Mouse (Mus musculus): ENCODE measurements at regions not wholly inside any gene's neighbourhood (a gene's known extent, or its start where the extent isn't known, plus 50 kb on each side); places are given as distances from the start of the nearest gene placed in this dataset.

DNA sequence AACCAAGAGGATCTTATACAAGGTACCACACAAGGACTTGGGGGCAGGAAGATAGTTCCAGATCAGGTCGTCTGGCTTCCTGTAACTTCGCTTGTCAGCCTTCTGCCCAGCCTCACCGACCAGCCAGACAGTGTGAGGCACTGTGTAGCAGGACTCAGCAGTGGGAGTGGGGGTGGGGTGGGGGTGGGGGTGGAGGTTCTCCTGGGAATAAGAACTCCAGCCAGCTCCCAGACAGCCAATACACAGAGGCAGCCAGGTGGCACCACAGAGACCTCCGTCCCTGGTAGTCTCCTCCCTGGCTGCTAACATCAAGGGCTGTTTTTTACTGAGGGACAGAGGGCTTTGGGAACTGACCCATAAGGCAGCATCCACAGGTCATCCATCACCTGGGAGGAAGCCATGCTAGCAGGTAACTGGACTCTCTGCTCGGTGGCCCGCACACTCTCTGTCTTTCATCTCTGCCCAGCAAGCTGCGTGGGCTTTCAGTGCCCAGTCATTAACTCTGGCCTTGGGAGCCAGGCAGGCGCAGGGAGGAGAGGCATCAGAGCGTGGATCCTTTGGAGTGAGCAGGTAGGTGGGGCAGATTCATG, 60.3 kb upstream of the Wnt4 start:
- H3K27me3 ChIP-seq (replicated peaks): peaks cover 48% of the 10 kb centered on the region

DNA sequence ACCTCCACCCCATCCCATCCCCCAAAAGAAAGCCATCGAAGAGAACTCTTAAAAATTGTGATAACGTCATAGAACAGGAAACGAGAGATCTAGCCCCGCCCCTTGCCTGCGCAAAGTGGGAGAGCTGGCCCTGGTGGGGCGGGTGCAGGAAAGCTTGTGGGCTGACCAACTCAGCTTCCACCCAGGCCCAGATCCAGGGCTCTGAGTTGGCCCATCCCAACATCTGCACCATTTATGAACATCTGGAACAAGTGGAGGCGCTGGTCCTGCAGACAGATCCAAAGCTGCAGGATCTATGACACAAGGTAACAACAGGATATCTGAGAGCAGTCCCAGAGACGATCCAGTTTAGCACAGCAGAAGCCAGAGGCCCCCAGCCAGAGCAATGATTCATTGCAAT, 62.7 kb upstream of the Wnt4 start:
- Histone ChIP-seq H3K27me3 (replicated peaks) (peaks cover 65% of the 10 kb centered on the region), H3K9me3 (peaks cover 3% of the 10 kb centered on the region), H3K36me3 (replicated peaks; ENCODE audit: low read length) (no peaks in the 10 kb centered on the region), H3K4me1 (peaks cover 16% of the 10 kb centered on the region), H3K4me3 (replicated peaks) (no peak overlapping the region)
- TF ChIP-seq FLI1 (IDR thresholded peaks at IDR 0.05; ENCODE audit: low read length) (no peak), GATA1 (IDR thresholded peaks at IDR 0.05; ENCODE audit: borderline replicate concordance, low read length) (no peak)

More for the DNA sequence above, 60.3 kb upstream of the Wnt4 start:
- no peak overlapping the region for H3K4me3 ChIP-seq (replicated peaks)
- peaks cover 16% of the 10 kb centered on the region for H3K4me1 ChIP-seq
- TF ChIP-seq GATA1 (IDR thresholded peaks at IDR 0.05; ENCODE audit: borderline replicate concordance, low read length) (no peak), FLI1 (IDR thresholded peaks at IDR 0.05; ENCODE audit: low read length) (no peak)
- peaks cover 14% of the 10 kb centered on the region for H3K9me3 ChIP-seq
- H3K36me3 ChIP-seq (replicated peaks; ENCODE audit: low read length): no peaks in the 10 kb centered on the region

GRCm38 (mm10) chr4:137212846-137213245, 64.4 kb upstream of the Wnt4 start:
- peak overlapping the region; percentile 46 for H3K4me3 ChIP-seq (replicated peaks)
- no peak for TF ChIP-seq GATA1 (IDR thresholded peaks at IDR 0.05; ENCODE audit: borderline replicate concordance, low read length)
- H3K36me3 ChIP-seq (replicated peaks; ENCODE audit: low read length): no peaks in the 10 kb centered on the region
- peaks cover 6% of the 10 kb centered on the region for H3K9me3 ChIP-seq
- H3K4me1 ChIP-seq: peaks cover 16% of the 10 kb centered on the region
- H3K27me3 ChIP-seq (replicated peaks): peaks cover 77% of the 10 kb centered on the region

DNA sequence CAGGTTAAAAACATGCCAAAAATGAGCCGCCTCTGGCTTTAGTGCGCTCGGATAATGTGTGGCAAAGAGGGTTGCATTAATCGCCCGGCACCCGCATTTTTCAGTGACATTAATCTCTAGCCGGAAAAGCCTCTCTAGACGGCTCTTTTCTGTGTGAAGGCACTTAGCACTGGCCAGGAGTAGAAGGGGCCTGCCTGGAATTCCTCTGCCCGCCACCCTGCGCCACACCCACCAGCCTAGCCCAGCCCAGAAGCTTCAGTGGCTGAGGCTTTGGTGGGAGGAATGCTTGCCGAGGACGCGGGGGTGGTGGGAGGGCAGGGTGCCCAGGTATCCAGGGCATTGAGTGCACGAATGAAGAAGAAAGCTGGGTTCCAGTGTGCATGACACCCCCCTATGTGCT, 65.2 kb upstream of the Wnt4 start:
- no peak for TF ChIP-seq FLI1 (IDR thresholded peaks at IDR 0.05; ENCODE audit: low read length)
- no peak for TF ChIP-seq GATA1 (IDR thresholded peaks at IDR 0.05; ENCODE audit: borderline replicate concordance, low read length)
- Histone ChIP-seq H3K36me3 (replicated peaks; ENCODE audit: low read length) (no peaks in the 10 kb centered on the region), H3K9me3 (peaks cover 6% of the 10 kb centered on the region), H3K4me1 (peaks cover 16% of the 10 kb centered on the region), H3K27me3 (replicated peaks) (peaks cover 79% of the 10 kb centered on the region), H3K4me3 (replicated peaks) (peak overlapping the region; percentile 50)

DNA sequence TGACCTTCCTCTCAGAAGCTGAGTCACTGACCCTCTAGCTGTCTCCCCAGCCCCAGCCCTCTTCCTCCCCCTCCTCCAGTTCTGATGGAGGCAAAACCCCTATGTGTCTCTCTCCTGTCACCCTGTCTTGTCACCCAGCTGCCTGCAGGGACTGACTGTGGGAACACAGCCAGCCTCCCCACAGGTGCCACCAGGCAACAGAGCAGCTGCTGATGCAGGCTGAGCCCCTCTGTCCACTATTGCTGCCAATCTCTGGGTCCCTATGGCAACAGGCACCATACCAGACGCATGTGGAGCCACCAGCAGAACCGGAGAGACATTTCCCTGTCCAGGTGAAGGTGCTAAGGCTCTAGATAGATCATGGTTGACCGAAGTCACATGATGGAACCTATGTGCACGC, 66.0 kb upstream of the Wnt4 start:
- H3K4me1 ChIP-seq: peaks cover 16% of the 10 kb centered on the region
- peaks cover 79% of the 10 kb centered on the region for H3K27me3 ChIP-seq (replicated peaks)
- no peak overlapping the region for H3K4me3 ChIP-seq (replicated peaks)
- no peak for TF ChIP-seq GATA1 (IDR thresholded peaks at IDR 0.05; ENCODE audit: borderline replicate concordance, low read length)
- TF ChIP-seq FLI1 (IDR thresholded peaks at IDR 0.05; ENCODE audit: low read length): no peak
- H3K36me3 ChIP-seq (replicated peaks; ENCODE audit: low read length): no peaks in the 10 kb centered on the region
- peaks cover 6% of the 10 kb centered on the region for H3K9me3 ChIP-seq

DNA sequence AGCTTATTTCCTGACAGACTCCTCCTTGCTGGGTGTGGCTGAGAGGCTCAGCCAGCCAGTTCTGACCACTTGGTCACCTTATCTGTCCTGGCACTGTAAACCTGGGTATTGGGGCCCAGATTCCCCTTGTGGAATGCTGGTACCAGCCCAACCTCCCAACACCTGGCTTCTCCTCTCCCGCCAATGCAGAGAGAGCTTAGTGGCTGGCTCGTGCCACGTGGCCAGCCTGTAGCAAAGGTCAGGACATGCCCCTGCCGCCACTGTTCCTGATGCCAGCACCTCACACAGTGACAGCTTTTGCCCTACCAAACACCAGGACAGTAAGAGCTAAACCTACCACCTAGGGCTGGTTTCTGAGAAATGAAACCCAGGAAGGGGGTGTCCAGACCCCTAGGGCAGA, 66.8 kb upstream of the Wnt4 start:
- Histone ChIP-seq H3K4me3 (replicated peaks) (no peak overlapping the region), H3K27me3 (replicated peaks) (peaks cover 83% of the 10 kb centered on the region)

GRCm38 (mm10) chr4:137200968-137201367, 76.3 kb upstream of the Wnt4 start:
- peaks cover 10% of the 10 kb centered on the region; the same call in 1 of the 2 replicates for H3K9me3 ChIP-seq
- H3K36me3 ChIP-seq (replicated peaks; ENCODE audit: low read length): no peaks in the 10 kb centered on the region
- H3K27me3 ChIP-seq (replicated peaks): peaks cover 83% of the 10 kb centered on the region
- no peak overlapping the region for H3K4me3 ChIP-seq (replicated peaks)
- H3K4me1 ChIP-seq: no peaks in the 10 kb centered on the region
- TF ChIP-seq FLI1 (IDR thresholded peaks at IDR 0.05; ENCODE audit: low read length): no peak
- no peak for TF ChIP-seq GATA1 (IDR thresholded peaks at IDR 0.05; ENCODE audit: borderline replicate concordance, low read length)

More for the DNA sequence above, 66.8 kb upstream of the Wnt4 start:
- H3K4me1 ChIP-seq: peaks cover 16% of the 10 kb centered on the region
- TF ChIP-seq GATA1 (IDR thresholded peaks at IDR 0.05; ENCODE audit: borderline replicate concordance, low read length) (no peak), FLI1 (IDR thresholded peaks at IDR 0.05; ENCODE audit: low read length) (no peak)
- peaks cover 6% of the 10 kb centered on the region for H3K9me3 ChIP-seq
- no peaks in the 10 kb centered on the region for H3K36me3 ChIP-seq (replicated peaks; ENCODE audit: low read length)

DNA sequence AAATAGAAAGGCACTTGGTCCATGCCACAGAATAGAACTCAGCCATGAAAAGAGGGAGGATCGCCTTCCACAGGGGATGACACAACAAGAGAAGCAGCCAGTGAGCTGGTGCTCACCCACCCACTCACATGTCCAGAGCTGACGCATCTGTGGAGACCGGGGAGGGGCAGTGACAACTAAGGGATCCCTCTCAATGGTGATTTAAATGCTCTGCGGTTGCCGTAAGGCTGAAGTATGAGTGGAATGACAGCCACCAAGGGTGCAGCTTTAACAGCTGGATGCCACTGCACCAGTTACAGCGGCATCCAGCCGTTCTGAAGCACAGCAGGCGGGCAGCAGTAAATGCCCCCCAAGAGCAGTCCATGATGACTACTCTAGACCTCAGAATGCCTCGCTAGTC, 76.9 kb upstream of the Wnt4 start:
- no peak overlapping the region for H3K4me3 ChIP-seq (replicated peaks)
- H3K9me3 ChIP-seq: peaks cover 10% of the 10 kb centered on the region; the same call in 1 of the 2 replicates
- no peaks in the 10 kb centered on the region for H3K4me1 ChIP-seq
- no peaks in the 10 kb centered on the region for H3K36me3 ChIP-seq (replicated peaks; ENCODE audit: low read length)
- peaks cover 83% of the 10 kb centered on the region for H3K27me3 ChIP-seq (replicated peaks)
- TF ChIP-seq GATA1 (IDR thresholded peaks at IDR 0.05; ENCODE audit: borderline replicate concordance, low read length) (no peak), FLI1 (IDR thresholded peaks at IDR 0.05; ENCODE audit: low read length) (no peak)

DNA sequence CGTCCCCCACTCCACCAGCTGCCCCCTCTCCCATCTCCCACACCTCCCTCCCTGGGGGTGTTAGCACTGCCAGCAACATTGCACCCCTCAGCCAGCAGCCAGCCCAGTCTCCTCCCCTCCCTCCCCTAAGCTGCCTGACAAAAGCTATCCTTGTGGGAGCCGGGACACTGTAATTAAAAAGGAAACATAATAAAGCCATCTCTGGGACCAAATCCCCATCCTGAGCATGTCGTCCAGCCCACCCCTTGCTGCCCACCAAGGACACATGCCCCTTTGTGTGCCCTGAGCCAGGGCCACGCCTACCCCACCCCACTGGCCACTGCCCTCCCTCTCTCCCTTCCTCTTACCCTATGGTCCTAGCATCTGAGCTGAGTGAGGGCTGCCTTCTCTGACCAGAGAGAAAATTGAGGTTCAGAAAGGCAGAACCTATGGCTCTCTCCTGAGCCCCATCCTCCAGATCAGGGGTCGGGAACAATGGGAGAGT, 80.8 kb upstream of the Wnt4 start:
- H3K9me3 ChIP-seq: no peaks in the 10 kb centered on the region
- no peaks in the 10 kb centered on the region for H3K36me3 ChIP-seq (replicated peaks; ENCODE audit: low read length)
- peaks cover 86% of the 10 kb centered on the region for H3K27me3 ChIP-seq (replicated peaks)
- no peaks in the 10 kb centered on the region for H3K4me1 ChIP-seq
- no peak for TF ChIP-seq FLI1 (IDR thresholded peaks at IDR 0.05; ENCODE audit: low read length)
- no peak for TF ChIP-seq GATA1 (IDR thresholded peaks at IDR 0.05; ENCODE audit: borderline replicate concordance, low read length)
- no peak overlapping the region for H3K4me3 ChIP-seq (replicated peaks)

GRCm38 (mm10) chr4:137194106-137194505, 83.2 kb upstream of the Wnt4 start:
- Histone ChIP-seq H3K9me3 (no peaks in the 10 kb centered on the region), H3K27me3 (replicated peaks) (peaks cover 83% of the 10 kb centered on the region), H3K36me3 (replicated peaks; ENCODE audit: low read length) (no peaks in the 10 kb centered on the region), H3K4me1 (peaks cover 1% of the 10 kb centered on the region; the same call in 1 of the 2 replicates), H3K4me3 (replicated peaks) (no peak overlapping the region)
- TF ChIP-seq FLI1 (IDR thresholded peaks at IDR 0.05; ENCODE audit: low read length) (no peak), GATA1 (IDR thresholded peaks at IDR 0.05; ENCODE audit: borderline replicate concordance, low read length) (no peak)

All from megakaryocyte, embryonic 14.5 days (primary cell).